Mouse (Mus musculus) forebrain, embryonic 10.5 days (tissue): Measurements from ENCODE around the gene Dip2b. TPM values are rescaled to one million over a fixed set of nuclear protein-coding genes. Genes with fewer than 3 reads are reported as not detected.

Experiments used
- DNase-seq: peaks from one replicate; pipeline ENCODE4 v3.0.0-alpha.2; 2017; ENCODE audit warnings: low spot score; ENCODE audit errors: extremely low spot score
- H3K27ac ChIP-seq: fragments of 300-500 bp; sonication (generic); 2 replicates; pipeline ENCODE4 v1.5.1; 2016; ENCODE audit warnings: mild to moderate bottlenecking
- H3K27me3 ChIP-seq: fragments of 300-500 bp; sonication (generic); 2 replicates; pipeline ENCODE4 v1.6.1; 2016; ENCODE audit warnings: mild to moderate bottlenecking; ENCODE audit not compliant: poor library complexity, severe bottlenecking
- H3K36me3 ChIP-seq: fragments of 300-500 bp; sonication (generic); replicated peaks from 2 replicates; pipeline ENCODE4 v1.6.1; 2016; ENCODE audit warnings: mild to moderate bottlenecking, moderate library complexity
- H3K4me1 ChIP-seq: fragments of 300-500 bp; sonication (generic); 2 replicates; pipeline ENCODE4 v1.6.1; 2016
- H3K4me3 ChIP-seq: fragments of 300-500 bp; sonication (generic); 2 replicates; pipeline ENCODE4 v1.5.1; 2016; ENCODE audit warnings: mild to moderate bottlenecking, moderate library complexity
- H3K9me3 ChIP-seq: fragments of 300-500 bp; sonication (generic); 2 replicates; pipeline ENCODE4 v1.6.1; 2016; ENCODE audit warnings: mild to moderate bottlenecking, moderate library complexity
- WGBS: fragments of 180-500 bp; shearing (Covaris S2); methylation state at CpG from one replicate; pipeline ENCODE4 v1.1.7; 2016; 5-methylcytosine and 5-hydroxymethylcytosine counted together
- polyA plus RNA-seq: library from polyadenylated mRNA; unstranded; fragments of >200 nt; fragmentation: Nextera tagmentation; extraction: Ambion mirVana; gene quantifications from 2 replicates; pipeline ENCODE4 v1.2.1, GENCODE M21; 2016

Dip2b gene
- 15.2 and 17.4 TPM in 2 replicates for polyA plus RNA-seq

- Histone ChIP-seq H3K4me3 (peak within 1 kb of the TSS; percentile 94), H3K4me1 (peaks cover 27% of the 10 kb centered on the region), H3K9me3 (no peaks in the 10 kb centered on the region), H3K27me3 (peaks cover 8% of the 10 kb centered on the region), H3K27ac (peak within 1 kb of the TSS; percentile 100), H3K36me3 (peaks cover 6% of the 10 kb centered on the region; the same call in 1 of the 2 replicates)
- peak; percentile 93 for DNase-seq
- under 1% methylated on average over 67 of the region's 68 CpGs for WGBS
Measured at GRCm38 (mm10) chr15:100038470-100038971, at the start of gene Dip2b. Dip2b (plus strand) TSS chr15:100038664.

GRCm38 (mm10) chr15:99993100-99993499, 45.4 kb upstream of the Dip2b start:
- Histone ChIP-seq H3K4me3 (no peak overlapping the region), H3K9me3 (no peaks in the 10 kb centered on the region), H3K27ac (no peak overlapping the region), H3K27me3 (no peaks in the 10 kb centered on the region), H3K4me1 (no peaks in the 10 kb centered on the region), H3K36me3 (peaks cover 99% of the 10 kb centered on the region)
- 98% methylated on average over 1 of the region's 1 CpGs for WGBS
- no peak for DNase-seq

- Histone ChIP-seq H3K36me3 (peaks cover 98% of the 10 kb centered on the region), H3K27ac (no peak overlapping the region), H3K4me3 (no peak overlapping the region), H3K4me1 (no peaks in the 10 kb centered on the region), H3K9me3 (no peaks in the 10 kb centered on the region), H3K27me3 (no peaks in the 10 kb centered on the region)
- DNase-seq: no peak
- 93% methylated on average over 6 of the region's 6 CpGs for WGBS
Measured at GRCm38 (mm10) chr15:99997114-99997804, 41.2 kb upstream of the Dip2b start.

- Histone ChIP-seq H3K4me3 (no peak overlapping the region), H3K27me3 (no peaks in the 10 kb centered on the region), H3K27ac (no peak overlapping the region), H3K9me3 (no peaks in the 10 kb centered on the region), H3K36me3 (peaks cover 98% of the 10 kb centered on the region), H3K4me1 (no peaks in the 10 kb centered on the region)
- DNase-seq: no peak
- 97% methylated on average over 1 of the region's 1 CpGs for WGBS
Measured at GRCm38 (mm10) chr15:99999390-99999789, 39.1 kb upstream of the Dip2b start.

- Histone ChIP-seq H3K4me1 (no peaks in the 10 kb centered on the region), H3K4me3 (no peak overlapping the region), H3K27ac (no peak overlapping the region), H3K9me3 (no peaks in the 10 kb centered on the region), H3K36me3 (peaks cover 99% of the 10 kb centered on the region), H3K27me3 (no peaks in the 10 kb centered on the region)
- no peak for DNase-seq
- 94% methylated on average over 7 of the region's 7 CpGs for WGBS
Measured at GRCm38 (mm10) chr15:100004677-100005273, 33.7 kb upstream of the Dip2b start.

- H3K4me1 ChIP-seq: no peaks in the 10 kb centered on the region
- no peak for DNase-seq
- H3K9me3 ChIP-seq: no peaks in the 10 kb centered on the region
- no peaks in the 10 kb centered on the region for H3K27me3 ChIP-seq
- H3K36me3 ChIP-seq: peaks cover 99% of the 10 kb centered on the region
- H3K27ac ChIP-seq: no peak overlapping the region
- no peak overlapping the region for H3K4me3 ChIP-seq
Measured at GRCm38 (mm10) chr15:100006180-100006579, 32.3 kb upstream of the Dip2b start.

- no peaks in the 10 kb centered on the region for H3K4me1 ChIP-seq
- 81% methylated on average over 6 of the region's 6 CpGs for WGBS
- no peak overlapping the region for H3K27ac ChIP-seq
- H3K27me3 ChIP-seq: no peaks in the 10 kb centered on the region
- H3K36me3 ChIP-seq: peaks cover 28% of the 10 kb centered on the region
- no peaks in the 10 kb centered on the region; the same call in 1 of the 2 replicates for H3K9me3 ChIP-seq
- no peak overlapping the region for H3K4me3 ChIP-seq
- DNase-seq: no peak
Measured at GRCm38 (mm10) chr15:100018280-100018899, 20.1 kb upstream of the Dip2b start.

GRCm38 (mm10) chr15:100021175-100021574, 17.3 kb upstream of the Dip2b start:
- H3K4me3 ChIP-seq: no peak overlapping the region
- 85% methylated on average over 1 of the region's 1 CpGs for WGBS
- no peaks in the 10 kb centered on the region; the same call in 1 of the 2 replicates for H3K9me3 ChIP-seq
- no peak for DNase-seq
- no peaks in the 10 kb centered on the region for H3K4me1 ChIP-seq
- no peak overlapping the region for H3K27ac ChIP-seq
- peaks cover 19% of the 10 kb centered on the region for H3K36me3 ChIP-seq
- H3K27me3 ChIP-seq: no peaks in the 10 kb centered on the region

GRCm38 (mm10) chr15:100022923-100023322, 15.5 kb upstream of the Dip2b start:
- H3K4me3 ChIP-seq: no peak overlapping the region
- H3K36me3 ChIP-seq: peaks cover 9% of the 10 kb centered on the region
- DNase-seq: no peak
- no peaks in the 10 kb centered on the region; the same call in 1 of the 2 replicates for H3K9me3 ChIP-seq
- H3K27me3 ChIP-seq: no peaks in the 10 kb centered on the region
- 30% methylated on average over 5 of the region's 5 CpGs for WGBS
- no peak overlapping the region for H3K27ac ChIP-seq
- no peaks in the 10 kb centered on the region for H3K4me1 ChIP-seq

- no peak for DNase-seq
- Histone ChIP-seq H3K27ac (no peak overlapping the region), H3K27me3 (no peaks in the 10 kb centered on the region), H3K4me3 (no peak overlapping the region), H3K36me3 (peaks cover 7% of the 10 kb centered on the region), H3K9me3 (no peaks in the 10 kb centered on the region; the same call in 1 of the 2 replicates), H3K4me1 (no peaks in the 10 kb centered on the region)
- WGBS: 87% methylated on average over 11 of the region's 11 CpGs
Measured at GRCm38 (mm10) chr15:100025076-100025834, 13.2 kb upstream of the Dip2b start.

- no peak for DNase-seq
- H3K4me3 ChIP-seq: no peak overlapping the region
- H3K36me3 ChIP-seq: no peaks in the 10 kb centered on the region
- H3K27me3 ChIP-seq: no peaks in the 10 kb centered on the region
- H3K9me3 ChIP-seq: peaks cover 3% of the 10 kb centered on the region; the same call in 1 of the 2 replicates
- H3K27ac ChIP-seq: no peak overlapping the region
- 81% methylated on average over 2 of the region's 2 CpGs for WGBS
- no peaks in the 10 kb centered on the region for H3K4me1 ChIP-seq
Measured at GRCm38 (mm10) chr15:100028133-100028532, 10.3 kb upstream of the Dip2b start.

- no peak for DNase-seq
- WGBS: 95% methylated on average over 8 of the region's 8 CpGs
Measured at GRCm38 (mm10) chr15:100029497-100029896, 9.0 kb upstream of the Dip2b start.

More at GRCm38 (mm10) chr15:100029497-100029896, 9.0 kb upstream of the Dip2b start:
- H3K4me3 ChIP-seq: no peak overlapping the region
- no peaks in the 10 kb centered on the region for H3K36me3 ChIP-seq
- H3K4me1 ChIP-seq: no peaks in the 10 kb centered on the region
- H3K27ac ChIP-seq: no peak overlapping the region
- no peaks in the 10 kb centered on the region for H3K27me3 ChIP-seq
- H3K9me3 ChIP-seq: peaks cover 3% of the 10 kb centered on the region; the same call in 1 of the 2 replicates
